Mouse (Mus musculus) neural tube, embryonic 15.5 days (tissue): ENCODE results near the gene Fkbp15. TPM values are rescaled to one million over a fixed set of nuclear protein-coding genes. Genes with fewer than 3 reads are reported as not detected.

ENCODE experiments used
- polyA plus RNA-seq: library from polyadenylated mRNA; unstranded; fragments of >200 nt; fragmentation: Nextera tagmentation; extraction: Ambion mirVana; gene quantifications from 2 replicates; pipeline ENCODE4 v1.2.1, GENCODE M21; 2015

Fkbp15 gene
- polyA plus RNA-seq, 1 experiment from 2014 or later: 22.6 TPM

Other genes with a start within 250 kb of the Fkbp15 start
- gene Mup21, start 209.7 kb downstream of the Fkbp15 start, polyA plus RNA-seq: not detected in 2 replicates
- 23.2 and 25.9 TPM in 2 replicates for gene Zfp37, start 129.5 kb downstream of the Fkbp15 start, polyA plus RNA-seq
- gene Slc31a2, start 98.0 kb downstream of the Fkbp15 start, polyA plus RNA-seq: 15.9 and 18.0 TPM in 2 replicates
- gene Slc31a1, start 179 bp upstream of the Fkbp15 start, polyA plus RNA-seq: 32.2 and 36.5 TPM in 2 replicates
- 76.8 and 95.4 TPM in 2 replicates for gene Cdc26, start 48.1 kb upstream of the Fkbp15 start, polyA plus RNA-seq
- gene Prpf4, start 48.2 kb upstream of the Fkbp15 start, polyA plus RNA-seq: 15.3 and 16.4 TPM in 2 replicates
- gene Rnf183, start 74.7 kb upstream of the Fkbp15 start, polyA plus RNA-seq: 0.17 TPM in 1 of 2 replicates, not detected in the other
- gene Wdr31, start 110.3 kb upstream of the Fkbp15 start, polyA plus RNA-seq: 12.5 and 13.3 TPM in 2 replicates
- 0.67 and 5.3 TPM in 2 replicates for gene Bspry, start 119.5 kb upstream of the Fkbp15 start, polyA plus RNA-seq
- gene Hdhd3, start 142.9 kb upstream of the Fkbp15 start, polyA plus RNA-seq: 12.6 and 13.4 TPM in 2 replicates
- gene Alad, start 159.4 kb upstream of the Fkbp15 start, polyA plus RNA-seq: 69.2 and 74.9 TPM in 2 replicates
- gene Pole3, start 164.5 kb upstream of the Fkbp15 start, polyA plus RNA-seq: 52.0 and 60.9 TPM in 2 replicates
- gene 4933430I17Rik, start 164.8 kb upstream of the Fkbp15 start, polyA plus RNA-seq: 0.40 and 0.55 TPM in 2 replicates
- 49.2 and 53.8 TPM in 2 replicates for gene Rgs3, start 199.3 kb upstream of the Fkbp15 start, polyA plus RNA-seq